Mouse (Mus musculus): ENCODE measurements around the gene Olfr598. TPM values are rescaled to one million over a fixed set of nuclear protein-coding genes. Genes with fewer than 3 reads are reported as not detected.

Gene Olfr598
- not detected for polyA plus RNA-seq (2017; shearing (Covaris generic))

DNA sequence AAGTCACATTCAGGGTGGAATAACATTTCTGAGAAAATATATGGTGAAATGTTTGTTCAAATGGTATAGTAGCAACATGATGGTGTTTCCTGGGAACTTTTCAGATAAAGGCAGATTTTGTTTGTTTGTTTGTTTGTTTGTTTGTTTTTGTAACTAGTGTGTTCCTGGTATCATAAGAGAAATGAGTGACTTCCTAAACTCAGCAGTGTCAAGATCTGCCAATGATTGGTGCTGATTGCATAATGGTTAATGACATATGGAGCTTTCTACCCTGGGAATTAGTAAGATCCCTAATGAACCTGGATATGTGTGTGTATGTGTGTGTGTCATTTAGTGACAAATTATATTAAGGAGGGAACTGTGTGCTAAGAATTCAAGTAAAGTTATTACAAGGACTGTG lies at the start of gene Olfr598:
Gene Olfr598 (plus strand): TSS at position 301 of the 400 bp plus-strand sequence.

DNA sequence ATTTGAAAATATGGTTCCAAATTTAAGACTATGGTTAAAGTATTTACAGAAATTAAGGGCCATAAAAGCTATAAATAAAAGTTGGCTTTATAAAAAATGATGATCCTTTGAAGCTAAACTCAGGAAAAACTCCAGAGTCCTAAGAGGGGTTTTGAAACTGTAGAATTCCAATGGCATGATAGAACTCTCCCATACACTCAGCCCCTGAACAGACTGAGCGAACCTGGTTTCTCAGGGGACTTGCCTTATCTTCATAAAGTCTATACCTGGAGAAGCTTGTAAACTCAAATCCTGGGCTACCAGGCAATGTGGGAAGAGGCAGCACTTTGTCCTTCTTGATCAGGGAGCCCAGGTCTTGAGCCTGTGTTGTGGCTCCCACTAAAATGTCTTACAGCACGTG lies 18.0 kb upstream of the Olfr598 start, which contains the start of gene Olfr596:
Gene Olfr596 (plus strand): TSS at position 301 of the 400 bp plus-strand sequence.

DNA sequence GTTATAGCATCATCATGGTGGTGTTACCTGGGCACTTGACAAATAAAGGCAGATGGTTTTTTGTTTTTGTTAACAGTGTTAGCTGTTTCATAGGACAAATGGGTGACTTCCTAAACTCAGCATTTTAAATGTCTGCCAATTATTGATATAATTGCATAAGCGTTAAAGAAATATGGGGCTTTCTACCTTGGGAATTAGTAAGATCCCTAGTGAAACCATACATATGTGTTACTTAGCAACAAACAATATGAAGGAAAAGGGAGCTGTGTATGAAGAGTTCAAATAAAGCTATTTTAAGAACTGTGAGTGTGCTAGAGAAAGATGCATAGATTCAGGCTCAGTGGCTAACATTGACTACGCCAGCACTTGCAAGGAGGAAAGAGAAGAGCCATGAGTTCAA lies 7.4 kb upstream of the Olfr598 start, which contains the start of gene Olfr597:
Gene Olfr597 (plus strand): TSS at position 301 of the 400 bp plus-strand sequence.

DNA sequence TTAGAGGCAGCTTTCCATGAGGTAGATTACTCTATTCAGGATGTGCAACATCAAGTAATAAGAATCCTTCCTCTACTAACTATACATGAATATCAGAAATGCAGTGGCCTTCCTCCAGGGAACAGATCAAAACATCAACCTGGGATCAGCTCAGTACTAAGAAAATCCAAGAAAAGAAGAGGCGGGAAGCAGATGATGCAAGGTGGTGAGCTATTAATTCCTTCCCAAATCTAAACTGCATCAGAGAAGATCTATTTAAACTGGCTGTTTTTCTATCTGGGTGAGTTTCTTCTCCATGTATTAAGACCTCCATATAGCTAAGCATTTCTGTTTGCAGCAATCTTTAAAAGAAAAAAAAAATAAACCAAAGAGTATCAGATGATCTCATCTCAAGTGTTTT lies 12.2 kb downstream of the Olfr598 start, which contains the start of gene Olfr599:
Gene Olfr599 (plus strand): TSS at position 301 of the 400 bp plus-strand sequence.

DNA sequence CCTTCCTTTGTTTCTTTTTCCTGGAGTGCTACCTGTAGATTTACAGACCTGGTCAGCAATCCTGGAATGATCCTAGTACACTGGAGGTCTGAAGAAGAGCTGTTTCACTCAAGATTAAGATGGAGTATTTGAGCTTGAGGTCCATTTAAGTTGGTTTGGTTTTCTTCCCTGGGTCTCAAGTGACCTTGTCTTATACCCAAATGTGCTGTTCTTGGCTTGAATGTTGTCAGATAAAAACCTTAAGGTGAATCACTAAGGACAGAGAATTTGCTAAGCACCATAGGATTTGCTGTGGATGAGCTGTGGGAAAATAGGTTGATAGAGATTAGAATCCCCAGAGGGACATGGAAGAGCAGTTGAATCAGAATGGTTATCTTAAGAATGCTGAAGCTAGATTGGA lies 26.2 kb downstream of the Olfr598 start, which contains the start of gene Olfr600:
Gene Olfr600 (minus strand): TSS at position 101 of the 400 bp plus-strand sequence.

DNA sequence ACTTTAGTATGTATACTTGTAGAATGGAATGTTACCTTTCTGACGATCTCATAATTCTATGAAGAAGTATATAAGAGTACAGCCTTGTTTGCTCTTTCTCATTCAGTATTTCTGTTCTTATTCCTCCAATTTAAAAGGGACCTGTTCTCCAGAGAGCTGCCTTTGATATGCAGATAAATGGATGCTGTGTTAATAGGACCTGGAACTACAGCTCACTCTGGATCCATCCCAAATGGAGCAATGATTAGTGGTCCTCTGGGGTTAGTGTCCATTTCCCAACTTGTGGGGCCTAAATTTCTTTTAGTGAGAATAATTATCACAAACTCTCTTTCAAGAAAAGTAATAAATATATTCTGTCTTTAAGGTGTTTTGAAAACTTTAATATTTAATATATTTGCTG lies 39.2 kb downstream of the Olfr598 start, which contains the start of gene Olfr601:
Gene Olfr601 (minus strand): TSS at position 101 of the 400 bp plus-strand sequence.

Other genes starting within 250 kb of the Olfr598 start
- not detected for gene Olfr584, start 241.7 kb upstream of the Olfr598 start, polyA plus RNA-seq (2017; shearing (Covaris generic))
- not detected for gene Olfr585, start 225.8 kb upstream of the Olfr598 start, polyA plus RNA-seq (2017; shearing (Covaris generic))
- gene Olfr586, start 197.9 kb upstream of the Olfr598 start, polyA plus RNA-seq (2017; shearing (Covaris generic)) = not detected
- gene Olfr588-ps1, start 182.7 kb upstream of the Olfr598 start, polyA plus RNA-seq (2017; shearing (Covaris generic)) = not detected
- not detected for gene Olfr589, start 167.2 kb upstream of the Olfr598 start, polyA plus RNA-seq (2017; shearing (Covaris generic))
- gene Olfr591, start 145.2 kb upstream of the Olfr598 start, polyA plus RNA-seq (2017; shearing (Covaris generic)) = not detected
- not detected for gene Olfr592, start 138.8 kb upstream of the Olfr598 start, polyA plus RNA-seq (2017; shearing (Covaris generic))
- not detected for gene Olfr593, start 111.7 kb upstream of the Olfr598 start, polyA plus RNA-seq (2017; shearing (Covaris generic))
- not detected for gene Olfr594, start 106.6 kb upstream of the Olfr598 start, polyA plus RNA-seq (2017; shearing (Covaris generic))
- not detected for gene Usp17ld, start 71.1 kb upstream of the Olfr598 start, polyA plus RNA-seq (2017; shearing (Covaris generic))
- gene Olfr596, start 17.9 kb upstream of the Olfr598 start, polyA plus RNA-seq (2017; shearing (Covaris generic)) = not detected
- not detected for gene Olfr597, start 7.3 kb upstream of the Olfr598 start, polyA plus RNA-seq (2017; shearing (Covaris generic))
- not detected for gene Olfr599, start 12.3 kb downstream of the Olfr598 start, polyA plus RNA-seq (2017; shearing (Covaris generic))
- not detected for gene Olfr600, start 26.1 kb downstream of the Olfr598 start, polyA plus RNA-seq (2017; shearing (Covaris generic))
- gene Olfr601, start 39.1 kb downstream of the Olfr598 start, polyA plus RNA-seq (2017; shearing (Covaris generic)) = not detected
- gene Olfr603, start 62.6 kb downstream of the Olfr598 start, polyA plus RNA-seq (2017; shearing (Covaris generic)) = not detected
- not detected for gene Usp17lc, start 91.5 kb downstream of the Olfr598 start, polyA plus RNA-seq (2017; shearing (Covaris generic))
- gene Olfr605, start 121.9 kb downstream of the Olfr598 start, polyA plus RNA-seq (2017; shearing (Covaris generic)) = not detected
- gene Olfr606, start 125.5 kb downstream of the Olfr598 start, polyA plus RNA-seq (2017; shearing (Covaris generic)) = not detected
- 0.13 TPM for gene Olfr607, start 140.6 kb downstream of the Olfr598 start, polyA plus RNA-seq (2017; shearing (Covaris generic))
- not detected for gene Olfr608, start 146.3 kb downstream of the Olfr598 start, polyA plus RNA-seq (2017; shearing (Covaris generic))
- gene Olfr609, start 174.5 kb downstream of the Olfr598 start, polyA plus RNA-seq (2017; shearing (Covaris generic)) = not detected
- gene Olfr610, start 188.6 kb downstream of the Olfr598 start, polyA plus RNA-seq (2017; shearing (Covaris generic)) = not detected
- gene Olfr611, start 197.3 kb downstream of the Olfr598 start, polyA plus RNA-seq (2017; shearing (Covaris generic)) = not detected
- gene Olfr612, start 219.1 kb downstream of the Olfr598 start, polyA plus RNA-seq (2017; shearing (Covaris generic)) = not detected
- 0.05 TPM for gene Olfr613, start 224.5 kb downstream of the Olfr598 start, polyA plus RNA-seq (2017; shearing (Covaris generic))
- gene Olfr615, start 232.5 kb downstream of the Olfr598 start, polyA plus RNA-seq (2017; shearing (Covaris generic)) = not detected
- gene Olfr616, start 245.6 kb downstream of the Olfr598 start, polyA plus RNA-seq (2017; shearing (Covaris generic)) = not detected
- not detected for gene Olfr617, start 249.5 kb downstream of the Olfr598 start, polyA plus RNA-seq (2017; shearing (Covaris generic))

Data from activated CD4-positive, CD25-positive, alpha-beta regulatory T cell, adult 9 weeks (primary cell).